Mouse (Mus musculus) heart, embryonic 16.5 days (tissue): ENCODE data around the gene Fam186a. TPM values are rescaled to one million over a fixed set of nuclear protein-coding genes. Genes with fewer than 3 reads are reported as not detected.
"Not testable (repeated sequence)": the region's sequence is repeated elsewhere in the genome, so short reads cannot be mapped to it uniquely, and the experiment has no call there.

ENCODE experiments used
- ATAC-seq: fragments of 200-750 bp; cut with Nextera tagmentation; replicated peaks from 2 replicates; pipeline ENCODE4 v1.8.0; 2017; ENCODE audit warnings: moderate number of reproducible peaks; ENCODE audit not compliant: insufficient read depth, low FRiP score; ENCODE audit errors: extremely low read depth
- H3K27ac ChIP-seq: fragments of 300-500 bp; sonication (generic); 2 replicates; pipeline ENCODE4 v1.5.1; 2014; ENCODE audit warnings: mild to moderate bottlenecking, low read length, control low read depth, moderate library complexity
- H3K27me3 ChIP-seq: fragments of 300-500 bp; sonication (generic); 2 replicates; pipeline ENCODE4 v1.6.1; 2014; ENCODE audit warnings: low read length, mixed read lengths; ENCODE audit not compliant: control insufficient read depth, insufficient read depth
- H3K36me3 ChIP-seq: fragments of 300-500 bp; sonication (generic); 2 replicates; pipeline ENCODE4 v1.6.1; 2014; ENCODE audit not compliant: control insufficient read depth, insufficient read depth
- H3K4me1 ChIP-seq: fragments of 300-500 bp; sonication (generic); 2 replicates; pipeline ENCODE4 v1.6.1; 2014; ENCODE audit warnings: low read length, mixed read lengths; ENCODE audit not compliant: control insufficient read depth, insufficient read depth
- H3K4me2 ChIP-seq: fragments of 300-500 bp; sonication (generic); 2 replicates; pipeline ENCODE4 v1.6.1; 2014; ENCODE audit warnings: low read depth, mild to moderate bottlenecking, control low read depth, low read length
- H3K4me3 ChIP-seq: fragments of 300-500 bp; sonication (generic); 2 replicates; pipeline ENCODE4 v1.5.1; 2014; ENCODE audit warnings: mild to moderate bottlenecking, control low read depth, low read length
- H3K9ac ChIP-seq: fragments of 300-500 bp; sonication (generic); 2 replicates; pipeline ENCODE4 v1.6.1; 2014; ENCODE audit warnings: low read length, control low read depth
- H3K9me3 ChIP-seq: fragments of 300-500 bp; sonication (generic); replicated peaks from 2 replicates; pipeline ENCODE4 v1.6.1; 2016; ENCODE audit warnings: low read length; ENCODE audit not compliant: control insufficient read depth
- WGBS: fragments of 180-500 bp; shearing (Covaris S2); extraction: QIAGEN DNeasy Blood & Tissue Kit; methylation state at CpG from one replicate; pipeline ENCODE4 v1.1.7; 2014; 5-methylcytosine and 5-hydroxymethylcytosine counted together
- polyA plus RNA-seq: library from polyadenylated mRNA; unstranded; fragments of >200 nt; fragmentation: Nextera tagmentation; extraction: Ambion mirVana; gene quantifications from 2 replicates; pipeline ENCODE4 v1.2.1, GENCODE M21; 2015

The Fam186a gene
- polyA plus RNA-seq, 1 experiment from 2014 or later: not detected

DNA sequence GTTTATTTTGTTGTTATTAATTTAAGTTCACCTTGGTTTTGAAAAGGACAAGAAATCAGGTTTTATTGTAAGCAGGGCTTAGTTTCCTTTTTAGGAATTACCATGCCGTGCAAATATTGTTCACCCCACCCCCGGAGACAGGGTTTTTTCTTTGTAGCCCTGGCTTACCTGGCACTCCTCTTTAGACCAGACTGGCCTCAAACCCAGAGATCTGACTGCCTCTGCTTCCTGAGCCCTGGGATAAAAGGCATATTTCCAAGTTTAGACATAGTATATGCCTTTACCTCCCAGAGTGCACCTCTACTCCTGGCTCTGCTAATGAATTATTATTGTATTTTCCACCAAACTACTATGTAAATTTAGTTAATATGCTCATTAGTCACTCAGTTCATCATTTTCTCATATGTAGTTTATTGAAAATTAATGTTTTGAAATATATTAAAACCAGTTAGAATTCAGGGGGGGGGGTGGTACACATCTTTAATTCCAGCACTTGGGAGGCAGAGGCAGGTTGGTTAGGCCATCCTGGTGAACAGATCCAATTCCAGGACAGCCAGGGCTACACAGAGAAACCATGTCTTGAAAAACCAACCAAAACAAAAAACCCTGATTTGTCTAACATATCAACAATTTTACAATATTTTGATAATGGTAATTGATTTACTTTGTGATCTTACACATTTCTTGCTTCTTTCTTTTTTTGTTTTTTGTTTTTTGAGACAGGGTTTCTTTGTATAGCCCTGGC, 7.8 kb upstream of the Fam186a start:
- H3K27me3 ChIP-seq: no peaks in the 10 kb centered on the region
- peak overlapping the region; percentile 34 for H3K4me2 ChIP-seq
- no peak overlapping the region for H3K4me3 ChIP-seq
- H3K27ac ChIP-seq: no peak overlapping the region
- no peaks in the 10 kb centered on the region for H3K9me3 ChIP-seq
- ATAC-seq: no peak
- no peaks in the 10 kb centered on the region for H3K36me3 ChIP-seq
- WGBS: 64% methylated on average over 2 of the region's 2 CpGs
- H3K9ac ChIP-seq: no peak overlapping the region
- H3K4me1 ChIP-seq: peaks cover 2% of the 10 kb centered on the region; the same call in 1 of the 2 replicates

DNA sequence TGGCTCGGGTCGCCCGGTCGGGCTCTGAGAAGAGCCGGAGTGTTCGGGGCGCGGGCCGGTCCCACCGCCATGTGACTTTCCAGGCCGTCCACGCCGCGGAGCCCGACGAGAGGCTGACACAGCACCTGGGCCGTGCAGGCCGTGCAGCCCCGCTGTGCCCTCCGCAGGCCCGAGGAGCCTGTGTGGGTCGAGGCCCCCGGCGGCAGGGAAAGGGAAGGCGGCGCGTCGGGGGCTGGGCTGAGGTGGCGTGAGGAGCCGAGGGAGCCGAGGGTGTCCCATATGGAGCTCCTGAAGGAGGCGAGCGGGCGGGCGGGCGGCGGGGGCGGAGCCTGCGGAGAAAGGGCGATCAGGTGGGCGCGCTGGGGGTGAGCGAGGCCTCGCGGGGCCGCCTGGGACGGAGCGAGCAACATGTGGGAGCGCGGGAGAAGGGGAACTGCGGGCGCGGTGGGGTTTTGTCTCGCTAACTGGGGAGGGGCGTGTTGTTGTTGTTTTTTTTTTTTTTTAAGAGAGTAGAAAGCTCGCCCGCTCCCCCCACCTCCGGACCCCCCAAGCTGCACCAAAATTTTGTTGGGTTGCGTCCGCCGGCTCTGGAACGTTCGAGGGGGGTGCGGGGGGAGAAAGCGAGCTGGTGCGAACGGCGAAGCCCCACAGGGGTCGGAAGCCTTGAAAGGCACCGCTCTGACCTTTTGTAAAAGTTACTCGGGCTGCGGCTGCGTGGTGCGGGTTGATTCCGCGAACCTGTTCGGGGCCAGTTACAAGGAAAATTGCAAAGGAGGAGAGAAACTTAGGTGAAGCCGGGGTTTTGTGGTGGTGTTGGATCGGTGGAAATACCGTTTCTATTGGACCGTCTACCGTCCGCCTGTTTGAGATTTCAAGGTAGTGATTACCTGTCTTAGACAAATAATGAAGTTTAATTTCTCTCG, 6.4 kb upstream of the Fam186a start:
- ATAC-seq: peak; percentile 85
- Histone ChIP-seq H3K4me1 (peaks cover 2% of the 10 kb centered on the region; the same call in 1 of the 2 replicates), H3K4me3 (peak overlapping the region; percentile 73), H3K36me3 (no peaks in the 10 kb centered on the region), H3K4me2 (peak overlapping the region; percentile 82), H3K27me3 (no peaks in the 10 kb centered on the region), H3K27ac (peak overlapping the region; percentile 98), H3K9me3 (no peaks in the 10 kb centered on the region), H3K9ac (peak overlapping the region; percentile 88)
- WGBS: under 1% methylated on average over 82 of the region's 84 CpGs

DNA sequence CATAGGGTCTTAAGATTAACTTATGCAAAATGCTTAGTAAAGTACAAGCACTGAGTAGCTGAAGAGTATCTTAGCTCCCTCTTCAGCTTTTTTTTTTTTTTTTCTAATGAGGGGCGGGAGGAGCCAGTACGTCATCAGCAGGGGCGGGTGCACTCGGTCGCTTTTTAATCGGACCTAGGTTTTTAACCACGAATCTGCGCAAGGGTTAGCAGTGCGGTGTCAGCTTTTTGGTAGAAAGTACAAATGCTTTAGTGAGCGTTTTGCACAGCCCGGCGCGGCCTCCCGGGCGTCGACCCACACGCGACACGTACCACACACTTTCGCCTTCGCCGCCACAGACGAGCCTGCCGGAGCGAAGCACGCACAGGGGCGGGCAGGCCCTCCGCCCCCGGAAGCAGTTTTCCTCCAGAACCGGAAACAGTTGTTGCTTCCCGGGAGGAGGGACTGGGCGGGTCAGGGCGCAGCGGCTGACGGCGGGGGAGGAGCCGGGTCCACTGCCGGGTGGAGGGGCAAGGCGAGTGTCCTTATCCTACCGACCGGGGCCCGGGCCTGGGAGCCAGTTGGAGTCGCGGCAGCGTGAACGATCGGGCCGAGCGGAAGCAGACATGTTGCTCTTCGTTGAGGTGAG, 5.6 kb upstream of the Fam186a start:
- WGBS: under 1% methylated on average over 49 of the region's 50 CpGs

DNA sequence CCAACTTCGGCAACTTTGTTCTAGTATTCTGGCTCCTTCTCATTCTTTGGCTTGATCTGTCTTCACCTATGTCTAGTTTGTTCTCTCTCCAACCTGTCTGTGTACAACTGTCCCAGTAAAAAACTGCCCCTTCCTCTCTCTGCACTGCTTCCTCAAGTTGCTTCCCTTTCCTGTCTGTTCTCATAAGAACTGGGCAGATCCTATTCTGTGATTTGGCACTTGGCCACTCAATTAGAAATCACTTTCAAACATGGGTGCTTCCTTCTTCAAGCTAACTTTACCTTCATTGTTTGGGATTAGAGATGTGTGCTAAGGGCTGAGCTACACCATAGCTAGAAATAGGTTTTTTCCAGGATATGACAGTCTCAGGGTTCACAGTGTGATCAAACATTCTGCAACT, 3.7 kb upstream of the Fam186a start:
- no peak overlapping the region for H3K4me2 ChIP-seq
- no peak overlapping the region for H3K9ac ChIP-seq
- H3K4me3 ChIP-seq: no peak overlapping the region
- H3K27ac ChIP-seq: peak overlapping the region; percentile 63
- H3K36me3 ChIP-seq: no peaks in the 10 kb centered on the region
- no peaks in the 10 kb centered on the region for H3K27me3 ChIP-seq
- H3K4me1 ChIP-seq: peaks cover 2% of the 10 kb centered on the region; the same call in 1 of the 2 replicates
- H3K9me3 ChIP-seq: no peaks in the 10 kb centered on the region
- WGBS: 91% methylated on average over 1 of the region's 1 CpGs
- no peak for ATAC-seq

More for the DNA sequence above, 5.6 kb upstream of the Fam186a start:
- Histone ChIP-seq H3K36me3 (no peaks in the 10 kb centered on the region), H3K4me3 (peak overlapping the region; percentile 73), H3K27ac (peak overlapping the region; percentile 98), H3K4me2 (peak overlapping the region; percentile 82), H3K27me3 (no peaks in the 10 kb centered on the region), H3K9me3 (no peaks in the 10 kb centered on the region), H3K9ac (peak overlapping the region; percentile 88), H3K4me1 (peaks cover 2% of the 10 kb centered on the region; the same call in 1 of the 2 replicates)
- ATAC-seq: peak; percentile 96

GRCm38 (mm10) chr15:99969765-99970164, 2.9 kb upstream of the Fam186a start, which contains the start of gene Larp4:
Gene Larp4 (plus strand): TSS chr15:99970065.
- ATAC-seq, H3K36me3 ChIP-seq, H3K4me2 ChIP-seq, H3K9ac ChIP-seq, H3K4me3 ChIP-seq, H3K9me3 ChIP-seq, H3K4me1 ChIP-seq, H3K27me3 ChIP-seq: not testable (repeated sequence)
- H3K27ac ChIP-seq: peak within 1 kb of the TSS; percentile 63
- WGBS: 85% methylated on average over 6 of the region's 6 CpGs

DNA sequence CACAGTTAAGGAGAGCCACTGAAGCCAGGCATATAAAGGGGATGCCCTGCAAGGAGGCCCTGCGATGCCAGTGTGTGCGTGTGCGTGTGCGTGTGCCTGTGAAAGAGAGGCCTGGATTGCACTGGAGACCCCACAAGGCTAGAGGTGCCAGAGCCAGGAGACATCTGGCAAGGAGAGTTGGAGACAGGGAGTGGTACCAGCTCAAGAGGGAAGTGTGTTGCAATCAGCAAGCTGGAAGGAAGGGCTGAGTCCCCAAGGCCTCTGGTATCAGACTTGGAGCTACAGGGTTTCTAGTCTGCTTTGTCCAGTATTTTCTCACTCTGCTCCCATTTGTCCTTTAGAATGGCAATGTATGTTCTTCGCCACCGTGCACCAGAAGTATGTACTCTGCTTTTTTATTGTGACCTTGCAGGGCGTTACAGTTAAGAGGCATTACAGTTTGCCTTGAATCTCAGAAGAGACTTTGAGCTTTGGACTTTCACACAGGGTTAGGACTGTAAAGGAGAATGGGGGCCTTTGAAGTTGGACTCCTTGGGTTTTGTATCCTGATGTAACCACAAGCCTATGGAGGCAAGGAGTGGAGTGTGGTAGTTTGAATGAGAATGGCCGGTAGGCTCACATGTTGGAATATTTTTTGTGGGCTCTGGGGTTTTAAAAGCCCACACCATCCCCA, 1.6 kb downstream of the Fam186a start:
- Histone ChIP-seq H3K4me3 (no peak overlapping the region), H3K4me2 (no peak overlapping the region), H3K9me3 (no peaks in the 10 kb centered on the region), H3K9ac (no peak overlapping the region), H3K27me3 (no peaks in the 10 kb centered on the region), H3K36me3 (no peaks in the 10 kb centered on the region), H3K4me1 (no peaks in the 10 kb centered on the region), H3K27ac (no peak overlapping the region)
- no peak for ATAC-seq
- WGBS: 80% methylated on average over 8 of the region's 8 CpGs

DNA sequence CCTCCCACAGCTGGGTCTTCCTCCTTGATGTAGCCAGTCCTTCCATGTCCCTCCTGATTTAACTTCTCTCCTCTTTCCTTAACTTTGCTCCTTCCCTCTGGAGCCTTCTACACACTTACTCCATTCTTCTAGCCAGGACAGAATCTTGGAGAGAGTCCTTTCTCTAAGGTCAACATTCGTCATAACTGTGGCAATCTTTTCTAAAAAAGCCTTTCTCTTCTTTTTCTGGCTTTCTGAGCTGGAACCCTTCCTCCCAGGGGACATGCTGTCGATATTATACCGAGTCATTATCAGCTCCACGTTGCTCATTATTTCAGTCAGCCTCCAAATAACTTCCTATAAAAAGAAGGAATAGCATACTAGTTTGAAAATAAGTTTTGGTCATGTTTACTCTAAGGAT, 11.5 kb downstream of the Fam186a start:
- no peaks in the 10 kb centered on the region for H3K4me1 ChIP-seq
- no peak overlapping the region for H3K4me3 ChIP-seq
- H3K27me3 ChIP-seq: no peaks in the 10 kb centered on the region
- H3K9me3 ChIP-seq: no peaks in the 10 kb centered on the region
- 56% methylated on average over 4 of the region's 4 CpGs for WGBS
- no peak overlapping the region for H3K27ac ChIP-seq
- ATAC-seq: no peak
- no peak overlapping the region for H3K9ac ChIP-seq
- no peak overlapping the region for H3K4me2 ChIP-seq
- no peaks in the 10 kb centered on the region for H3K36me3 ChIP-seq

DNA sequence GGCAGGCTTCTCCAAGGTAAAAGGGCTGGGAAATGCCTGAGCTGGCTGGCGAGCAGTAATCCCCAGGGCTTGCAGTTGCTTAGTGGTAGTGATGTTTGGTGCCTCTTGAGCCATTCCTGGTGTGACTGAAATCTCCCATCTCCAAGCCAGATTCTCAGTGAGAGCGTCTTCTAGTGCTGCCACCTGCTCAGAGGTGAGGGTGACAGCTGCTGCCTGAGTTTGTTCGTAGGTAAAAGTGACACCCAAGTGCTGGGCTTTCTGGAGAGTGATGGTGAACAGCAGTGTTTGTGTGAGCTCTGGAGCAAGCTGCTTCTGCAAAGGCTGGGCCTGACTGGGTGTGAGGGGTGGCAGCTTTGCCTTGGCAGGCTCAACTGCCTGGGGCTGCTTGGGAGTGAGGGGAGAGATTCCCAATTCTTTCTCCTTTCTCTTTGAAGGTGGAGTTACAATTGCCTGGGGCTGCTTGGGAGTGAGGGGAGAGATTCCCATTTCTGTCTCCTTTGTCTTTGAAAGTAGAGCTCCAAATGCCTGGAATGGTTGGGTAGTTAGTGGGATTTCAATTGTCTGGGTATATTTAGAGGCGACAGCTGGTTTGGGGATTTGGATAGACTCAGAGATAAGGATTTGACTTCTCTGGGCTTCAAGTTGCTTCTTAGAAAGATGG, 25.8 kb downstream of the Fam186a start:
- H3K4me2 ChIP-seq: no peak overlapping the region
- H3K36me3 ChIP-seq: no peaks in the 10 kb centered on the region
- 68% methylated on average over 4 of the region's 4 CpGs for WGBS
- no peaks in the 10 kb centered on the region for H3K27me3 ChIP-seq
- H3K4me1 ChIP-seq: no peaks in the 10 kb centered on the region
- no peak overlapping the region for H3K4me3 ChIP-seq
- no peaks in the 10 kb centered on the region for H3K9me3 ChIP-seq
- H3K27ac ChIP-seq: no peak overlapping the region
- H3K9ac ChIP-seq: no peak overlapping the region
- ATAC-seq: no peak
